Mouse (Mus musculus) cerebellum, postnatal 25 days (tissue): Measurements from ENCODE around the gene Cdh3.
"Not testable (repeated sequence)": the region's sequence is repeated elsewhere in the genome, so short reads cannot be mapped to it uniquely, and the experiment has no call there.

Source experiments
- DNase-seq, 2 experiments: peaks; one replicate each; pipeline ENCODE4 v3.0.0; 2021; ENCODE audit warnings: mixed read lengths in 2 of 2

Cdh3 gene

DNA sequence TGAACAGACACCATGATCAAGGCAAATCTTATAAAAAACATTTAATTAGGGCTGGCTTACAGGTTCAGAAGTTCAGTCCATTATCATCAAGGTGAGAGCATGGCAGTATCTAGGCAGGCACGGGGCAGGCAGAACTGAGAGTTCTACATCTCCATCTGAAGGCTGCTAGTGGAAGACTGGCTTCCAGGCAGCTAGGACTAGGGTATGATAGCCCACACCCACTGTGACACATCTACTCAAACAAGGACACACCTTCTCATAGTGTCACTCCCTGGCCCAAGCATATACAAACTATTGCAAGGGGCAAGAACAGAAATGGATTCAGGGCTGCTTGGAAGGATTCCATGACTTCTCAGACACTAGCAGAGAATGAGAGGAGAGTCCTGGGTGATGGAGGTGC lies 61.5 kb downstream of the Cdh3 start:
- not testable (repeated sequence) for DNase-seq

GRCm38 (mm10) chr8:106573168-106573567 lies 62.5 kb downstream of the Cdh3 start, which contains the start of gene Gm10073:
TSS of gene Gm10073 (minus strand) at chr8:106573461.
- DNase-seq = not testable (repeated sequence)

- no peak for DNase-seq
These were observed 63.6 kb downstream of the Cdh3 start for GRCm38 (mm10) chr8:106574283-106574682.

GRCm38 (mm10) chr8:106576849-106577555 lies 66.3 kb downstream of the Cdh3 start:
- DNase-seq = no peak

GRCm38 (mm10) chr8:106579510-106579909 lies 68.8 kb downstream of the Cdh3 start:
- no peak for DNase-seq

- no peak for DNase-seq
These were observed 70.8 kb downstream of the Cdh3 start for GRCm38 (mm10) chr8:106581344-106582088.

GRCm38 (mm10) chr8:106584942-106585670 lies 74.4 kb downstream of the Cdh3 start:
- DNase-seq = no peak

DNA sequence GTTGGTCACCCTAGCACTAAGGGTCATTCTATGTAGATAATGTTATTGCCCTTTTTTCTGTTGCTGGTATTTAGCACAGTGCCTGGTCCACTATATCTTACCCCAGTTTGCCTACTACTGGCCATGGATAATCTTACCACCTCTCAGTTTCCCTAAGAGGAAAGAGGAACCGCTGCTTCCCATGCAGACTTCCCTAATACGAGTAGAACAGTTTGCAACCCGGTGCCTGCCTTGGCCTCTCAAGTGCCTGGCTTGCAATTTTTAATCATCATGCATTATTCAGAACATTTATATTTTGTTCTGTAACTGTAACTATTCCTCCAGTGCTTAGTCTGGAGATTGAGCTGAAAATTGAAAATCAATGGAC lies 75.0 kb downstream of the Cdh3 start:
- no peak for DNase-seq

- no peak for DNase-seq
These were observed 76.2 kb downstream of the Cdh3 start for GRCm38 (mm10) chr8:106586896-106587295.

- DNase-seq = no peak
These were observed 78.0 kb downstream of the Cdh3 start for GRCm38 (mm10) chr8:106588443-106589431.

DNA sequence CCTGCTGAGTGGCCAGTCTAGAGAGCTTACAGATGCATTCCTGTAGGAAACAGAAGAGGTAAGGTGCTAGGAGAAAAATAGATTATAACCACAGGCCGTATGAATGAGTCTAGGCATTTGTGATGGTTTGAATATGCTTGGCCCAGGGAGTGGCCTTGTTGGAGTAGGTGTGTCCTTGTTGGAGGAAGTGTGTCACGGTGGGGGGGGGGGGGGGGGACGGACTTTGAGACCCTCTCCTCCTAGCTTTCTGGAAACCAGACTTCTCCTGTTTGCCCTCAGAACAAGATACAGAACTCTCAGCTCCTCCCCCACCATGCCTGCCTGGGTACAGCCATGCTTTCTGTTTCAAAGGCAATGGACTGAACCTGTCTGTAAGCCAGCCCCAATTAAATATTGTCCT lies 81.8 kb downstream of the Cdh3 start:
- no peak for DNase-seq

DNA sequence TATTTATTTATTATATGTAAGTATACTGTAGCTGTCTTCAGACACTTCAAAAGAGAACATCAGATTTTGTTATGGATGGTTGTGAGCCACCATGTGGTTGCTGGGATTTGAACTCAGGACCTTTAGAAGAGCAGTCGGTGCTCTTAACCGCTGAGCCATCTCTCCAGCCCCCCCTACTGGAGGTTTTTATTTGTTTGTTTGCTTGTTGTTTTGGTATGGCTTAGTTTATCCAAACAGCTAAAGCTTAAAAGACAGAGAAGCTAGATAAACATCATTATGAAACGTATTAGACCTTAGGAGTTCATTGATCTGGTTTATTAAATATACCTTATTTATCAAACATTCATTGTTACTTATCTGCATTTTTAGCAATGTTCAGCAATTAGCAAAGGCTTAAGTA lies 84.9 kb downstream of the Cdh3 start:
- DNase-seq = not testable (repeated sequence)

- DNase-seq = no peak
These were observed 86.4 kb downstream of the Cdh3 start for GRCm38 (mm10) chr8:106597067-106597466.

DNA sequence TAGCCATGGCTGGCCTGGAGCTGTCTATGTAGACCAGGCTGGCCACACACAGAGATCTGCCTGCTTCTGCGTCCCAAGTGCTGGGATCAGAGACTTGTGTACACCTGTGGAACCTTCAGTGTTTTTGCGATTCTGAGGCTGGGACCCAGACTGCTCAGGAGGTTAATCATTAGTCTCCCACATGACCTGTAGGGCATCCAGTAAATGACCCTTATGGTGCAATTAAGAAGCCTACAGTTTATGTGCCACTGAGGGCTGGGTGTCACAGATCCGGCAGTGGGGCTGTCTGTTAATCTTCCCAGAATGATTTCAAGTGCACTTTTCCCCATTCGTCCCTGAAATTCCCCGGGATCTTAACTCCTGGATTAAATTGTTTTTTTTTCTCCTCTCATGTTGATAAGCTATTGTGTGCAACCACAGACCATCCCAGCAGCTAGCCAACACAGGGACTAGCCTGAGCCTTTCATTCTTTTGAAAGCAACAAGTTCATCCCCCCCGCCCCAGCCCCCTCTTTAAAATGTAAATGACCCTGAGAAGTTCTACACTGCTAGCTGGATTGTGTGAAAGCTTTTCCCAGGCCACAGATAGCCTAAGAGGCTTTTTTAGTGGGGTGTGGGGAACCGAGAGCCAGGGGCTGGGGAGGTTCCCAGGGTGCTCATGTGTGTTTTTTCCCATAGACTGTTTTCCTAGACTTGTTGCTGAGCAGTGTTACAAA lies 88.7 kb downstream of the Cdh3 start:
- no peak for DNase-seq

DNA sequence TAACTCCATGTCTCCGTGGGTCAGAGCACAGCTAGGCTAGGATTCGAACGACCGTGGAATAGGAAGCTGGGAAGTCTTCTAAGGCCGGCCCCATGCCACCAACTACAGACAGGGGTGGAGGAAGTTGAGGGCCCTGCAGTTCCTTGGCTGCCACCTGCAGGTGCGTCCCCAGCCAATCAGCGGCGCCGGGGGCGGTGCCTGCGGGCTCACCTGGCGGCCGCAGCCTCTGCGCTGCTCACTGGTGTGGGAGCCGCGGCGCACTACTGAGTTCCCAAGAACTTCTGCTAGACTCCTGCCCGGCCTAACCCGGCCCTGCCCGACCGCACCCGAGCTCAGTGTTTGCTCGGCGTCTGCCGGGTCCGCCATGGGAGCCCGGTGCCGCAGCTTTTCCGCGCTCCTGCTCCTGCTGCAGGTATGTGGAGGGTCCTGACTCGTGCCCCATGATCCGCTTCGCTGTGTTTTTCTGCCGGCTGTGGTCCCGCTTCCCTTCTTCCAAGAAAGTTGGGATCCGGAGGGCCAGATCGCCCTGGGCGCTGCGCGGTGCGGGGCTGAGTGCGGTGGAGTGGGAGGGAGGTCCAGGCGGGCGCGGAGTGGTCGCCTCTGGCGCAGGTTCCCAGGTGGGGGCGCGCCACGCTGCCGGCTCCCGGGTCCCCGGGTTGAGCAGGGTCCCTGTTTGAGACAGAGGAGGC lies 92.6 kb downstream of the Cdh3 start, which contains the start of gene Cdh1:
TSS of gene Cdh1 (plus strand) at position 221 of the 689 bp plus-strand sequence.
- peak; percentile 39 to 67 for DNase-seq

GRCm38 (mm10) chr8:106603933-106604332 lies 93.2 kb downstream of the Cdh3 start:
- no peak for DNase-seq

- no peak for DNase-seq
These were observed 95.0 kb downstream of the Cdh3 start for GRCm38 (mm10) chr8:106605657-106606056.

- no peak for DNase-seq
These were observed 95.4 kb downstream of the Cdh3 start for GRCm38 (mm10) chr8:106606121-106606520.

- DNase-seq = no peak
These were observed 96.0 kb downstream of the Cdh3 start for GRCm38 (mm10) chr8:106606601-106607145.
